Mouse (Mus musculus) small intestine, adult 2 months (tissue): ENCODE results near the gene Sept9.

Source experiments
- CTCF ChIP-seq: fragments of 200-500 bp; IDR thresholded peaks from 2 replicates; pipeline ENCODE4 v1.5.1; 2012; ENCODE audit warnings: low read depth, mild to moderate bottlenecking, control low read depth, inconsistent platforms, low read length, moderate library complexity, mixed read lengths; ENCODE audit not compliant: insufficient replicate concordance, insufficient read length; ENCODE audit errors: extremely low read depth
- POLR2A ChIP-seq: fragments of 200-500 bp; IDR thresholded peaks from 2 replicates; pipeline ENCODE4 v1.6.1; 2012; ENCODE audit warnings: low read depth, mild to moderate bottlenecking, control low read depth, inconsistent platforms, low read length, moderate library complexity

GRCm38 (mm10) chr11:117204606-117205005 is 5.1 kb downstream of the Sept9 start:
- TF ChIP-seq POLR2A: peak; percentile 11; the same call in 1 of the 2 replicates
- no peak for TF ChIP-seq CTCF
